Mouse (Mus musculus) thymus, adult 18-20 months (tissue): ENCODE measurements around the gene Rps19bp1.

ENCODE experiments used
- DNase-seq, 2 experiments: peaks; one replicate each; pipeline ENCODE4 v3.0.0; 2022; ENCODE audit warnings: mixed read lengths in 2 of 2

Gene Rps19bp1

DNA sequence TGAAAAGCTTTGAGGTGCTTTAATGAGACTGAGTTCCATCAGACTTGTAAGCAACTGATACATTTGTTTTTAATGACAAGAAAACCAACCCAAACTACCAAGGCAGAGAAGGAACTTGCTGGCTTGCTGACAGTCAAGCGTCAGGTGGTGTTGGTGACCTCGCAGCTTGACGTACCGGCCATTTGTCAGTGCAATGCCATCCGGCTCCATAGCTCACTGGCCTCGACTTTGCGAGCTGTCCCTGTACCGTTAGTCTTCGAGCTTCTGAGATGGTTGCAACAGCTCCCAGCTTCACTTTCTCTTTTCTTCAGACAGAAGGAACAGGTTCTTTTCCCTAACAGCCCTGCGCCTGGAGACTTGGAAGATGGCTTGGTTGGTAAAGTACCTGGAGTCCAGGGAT lies 46.6 kb downstream of the Rps19bp1 start:
- no peak for DNase-seq

DNA sequence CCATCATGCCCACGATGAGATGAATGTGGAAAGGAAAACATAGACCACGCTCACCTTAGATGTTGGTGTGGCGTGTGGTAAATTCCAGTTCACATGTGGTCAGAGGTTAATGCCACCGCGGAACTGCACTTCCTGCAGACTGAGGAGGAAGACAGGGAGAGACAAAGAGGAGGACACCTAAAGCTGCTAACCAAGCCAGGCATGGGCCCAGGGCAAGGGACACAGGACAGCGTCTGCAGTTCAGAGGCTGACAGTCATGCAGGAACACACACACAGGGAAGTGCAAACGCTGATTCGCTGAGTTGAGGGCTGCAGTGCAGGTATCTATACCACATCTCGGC lies 47.7 kb downstream of the Rps19bp1 start:
- no peak for DNase-seq

DNA sequence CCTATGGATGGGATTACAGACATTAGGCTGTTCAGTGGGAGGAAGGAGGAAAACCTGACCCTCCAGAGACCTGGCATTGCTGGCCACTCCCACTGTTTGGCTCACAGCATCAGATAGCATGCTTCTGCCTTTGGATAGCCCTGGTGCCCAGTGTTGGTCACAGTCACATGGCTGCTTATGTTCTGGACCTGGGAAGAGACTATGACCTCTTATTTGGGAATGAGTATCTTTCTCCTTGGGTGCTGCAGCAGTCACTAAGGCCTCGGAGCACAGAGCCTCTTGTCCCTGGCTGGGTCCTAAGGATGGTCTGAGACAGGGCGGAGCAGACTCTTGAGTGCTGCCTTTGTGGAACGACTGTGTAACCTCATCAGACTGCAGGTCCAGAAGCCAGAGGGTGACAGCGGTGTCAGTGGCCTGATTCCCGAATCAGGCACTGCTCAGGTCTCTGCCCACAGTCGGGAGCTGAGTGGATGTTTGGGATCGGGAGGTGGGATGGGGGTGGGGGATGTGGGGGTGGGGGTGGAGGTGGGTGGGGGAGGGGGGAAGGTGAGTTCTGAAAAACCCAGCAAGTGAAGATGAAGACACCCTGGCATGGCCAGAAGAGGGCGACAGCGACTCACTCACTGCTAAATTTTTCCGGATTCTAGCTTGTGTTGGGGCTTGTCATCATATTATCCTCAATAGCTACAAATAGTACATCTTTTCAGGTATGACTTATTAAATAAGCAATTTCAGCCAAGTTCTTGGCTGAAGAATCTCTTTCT lies 48.2 kb downstream of the Rps19bp1 start:
- no peak for DNase-seq

DNA sequence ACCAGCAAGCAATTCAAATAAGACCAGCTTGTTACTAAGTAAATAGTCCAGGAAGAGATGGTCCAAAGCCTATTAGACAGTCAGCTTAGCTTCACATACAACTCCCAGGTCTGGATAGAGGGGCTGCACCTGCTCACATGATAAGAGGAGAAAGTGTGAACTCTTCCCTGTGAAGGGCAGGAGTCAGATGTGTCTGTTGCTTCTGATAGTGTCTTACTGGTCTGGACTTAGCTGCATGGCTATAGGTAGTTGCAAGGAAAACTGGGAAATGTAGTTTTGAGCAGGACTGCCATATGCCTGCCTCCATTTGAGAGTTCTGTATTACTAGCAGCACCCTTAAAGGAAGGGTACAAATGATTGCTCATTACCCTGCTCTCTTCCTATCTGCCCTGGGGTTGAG lies 50.4 kb downstream of the Rps19bp1 start:
- DNase-seq, result no peak
